Mouse (Mus musculus) hindbrain, embryonic 11.5 days (tissue): ENCODE results near the gene Napb. TPM values are rescaled to one million over a fixed set of nuclear protein-coding genes. Genes with fewer than 3 reads are reported as not detected.

Experiments
- ATAC-seq: fragments of 200-750 bp; cut with Nextera tagmentation; 2 replicates; pipeline ENCODE4 v1.8.0; 2017; ENCODE audit warnings: mild to moderate bottlenecking, moderate TSS enrichment, moderate library complexity; ENCODE audit not compliant: low FRiP score
- DNase-seq: peaks from one replicate; pipeline ENCODE4 v3.0.0-alpha.2; 2015; ENCODE audit warnings: low spot score
- H3K27ac ChIP-seq: fragments of 300-500 bp; sonication (generic); 2 replicates; pipeline ENCODE4 v1.5.1; 2014; ENCODE audit warnings: mild to moderate bottlenecking, low read depth, low read length
- H3K27me3 ChIP-seq: fragments of 300-500 bp; sonication (generic); 2 replicates; pipeline ENCODE4 v1.6.1; 2014; ENCODE audit warnings: mild to moderate bottlenecking, low read length, moderate library complexity, mixed read lengths; ENCODE audit not compliant: control insufficient read depth, insufficient read depth
- H3K36me3 ChIP-seq: fragments of 300-500 bp; sonication (generic); 2 replicates; pipeline ENCODE4 v1.6.1; 2014; ENCODE audit warnings: mild to moderate bottlenecking, low read length, moderate library complexity, mixed read lengths; ENCODE audit not compliant: control insufficient read depth, insufficient read depth
- H3K4me1 ChIP-seq: fragments of 300-500 bp; sonication (generic); replicated peaks from 2 replicates; pipeline ENCODE4 v1.6.1; 2014; ENCODE audit warnings: low read length, mixed read lengths; ENCODE audit not compliant: control insufficient read depth, insufficient read depth
- H3K4me2 ChIP-seq: fragments of 300-500 bp; sonication (generic); replicated peaks from 2 replicates; pipeline ENCODE4 v1.6.1; 2014; ENCODE audit warnings: mild to moderate bottlenecking, low read depth, low read length
- H3K4me3 ChIP-seq: fragments of 300-500 bp; sonication (generic); 2 replicates; pipeline ENCODE4 v1.5.1; 2014; ENCODE audit warnings: low read depth, low read length
- H3K9ac ChIP-seq: fragments of 300-500 bp; sonication (generic); 2 replicates; pipeline ENCODE4 v1.6.1; 2014; ENCODE audit warnings: low read depth, low read length
- H3K9me3 ChIP-seq: fragments of 300-500 bp; sonication (generic); 2 replicates; pipeline ENCODE4 v1.6.1; 2016; ENCODE audit warnings: low read length; ENCODE audit not compliant: control insufficient read depth
- WGBS: fragments of 180-500 bp; shearing (Covaris S2); extraction: QIAGEN DNeasy Blood & Tissue Kit; methylation state at CpG from one replicate; pipeline ENCODE4 v1.1.7; 2014; 5-methylcytosine and 5-hydroxymethylcytosine counted together
- polyA plus RNA-seq: library from polyadenylated mRNA; unstranded; fragments of >200 nt; fragmentation: Nextera tagmentation; extraction: Ambion mirVana; gene quantifications from 2 replicates; pipeline ENCODE4 v1.2.1, GENCODE M21; 2014

The Napb gene
- polyA plus RNA-seq, 1 experiment from 2014 or later, result 25.8 TPM

- no peaks in the 10 kb centered on the region for H3K27me3 ChIP-seq
- no peak overlapping the region for H3K27ac ChIP-seq
- H3K4me2 ChIP-seq, result no peak overlapping the region
- WGBS, result 96% methylated on average over 5 of the region's 5 CpGs
- no peaks in the 10 kb centered on the region for H3K9me3 ChIP-seq
- ATAC-seq, result no peak
- H3K4me1 ChIP-seq, result no peaks in the 10 kb centered on the region
- no peak overlapping the region for H3K4me3 ChIP-seq
- H3K36me3 ChIP-seq, result 0 out of 2 replicates have a peak, but pooled peaks cover 3% of the 10 kb centered on the region
- H3K9ac ChIP-seq, result no peak overlapping the region
- no peak for DNase-seq
These were observed 41.5 kb downstream of the Napb start for GRCm38 (mm10) chr2:148690781-148691180.

DNA sequence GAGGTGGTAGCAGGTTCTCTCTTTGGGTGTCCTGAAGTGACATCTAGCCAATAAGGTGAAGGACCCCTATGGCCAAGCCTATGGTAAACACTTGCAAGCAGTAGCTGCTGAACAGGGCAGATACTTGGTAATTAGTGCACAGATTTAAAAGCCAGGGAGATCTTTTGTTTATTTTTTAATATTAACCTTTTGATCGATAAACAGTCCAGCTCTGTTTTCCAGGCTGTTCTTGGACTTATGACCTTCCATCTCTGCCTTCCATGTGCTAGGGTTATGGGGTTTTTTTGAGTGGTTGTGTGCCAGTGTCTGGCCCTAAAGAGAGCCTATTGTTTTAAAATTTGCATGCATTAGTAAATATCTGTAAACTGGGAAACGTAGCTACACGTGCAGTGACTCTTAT is 42.0 kb downstream of the Napb start:
- H3K4me2 ChIP-seq, result no peak overlapping the region
- H3K4me1 ChIP-seq, result no peaks in the 10 kb centered on the region
- H3K4me3 ChIP-seq, result no peak overlapping the region
- DNase-seq (no peak), ATAC-seq (no peak)
- H3K27ac ChIP-seq, result no peak overlapping the region
- 90% methylated on average over 3 of the region's 3 CpGs for WGBS
- no peak overlapping the region for H3K9ac ChIP-seq
- H3K27me3 ChIP-seq, result no peaks in the 10 kb centered on the region
- H3K36me3 ChIP-seq, result 0 out of 2 replicates have a peak, but pooled peaks cover 3% of the 10 kb centered on the region
- no peaks in the 10 kb centered on the region for H3K9me3 ChIP-seq

DNA sequence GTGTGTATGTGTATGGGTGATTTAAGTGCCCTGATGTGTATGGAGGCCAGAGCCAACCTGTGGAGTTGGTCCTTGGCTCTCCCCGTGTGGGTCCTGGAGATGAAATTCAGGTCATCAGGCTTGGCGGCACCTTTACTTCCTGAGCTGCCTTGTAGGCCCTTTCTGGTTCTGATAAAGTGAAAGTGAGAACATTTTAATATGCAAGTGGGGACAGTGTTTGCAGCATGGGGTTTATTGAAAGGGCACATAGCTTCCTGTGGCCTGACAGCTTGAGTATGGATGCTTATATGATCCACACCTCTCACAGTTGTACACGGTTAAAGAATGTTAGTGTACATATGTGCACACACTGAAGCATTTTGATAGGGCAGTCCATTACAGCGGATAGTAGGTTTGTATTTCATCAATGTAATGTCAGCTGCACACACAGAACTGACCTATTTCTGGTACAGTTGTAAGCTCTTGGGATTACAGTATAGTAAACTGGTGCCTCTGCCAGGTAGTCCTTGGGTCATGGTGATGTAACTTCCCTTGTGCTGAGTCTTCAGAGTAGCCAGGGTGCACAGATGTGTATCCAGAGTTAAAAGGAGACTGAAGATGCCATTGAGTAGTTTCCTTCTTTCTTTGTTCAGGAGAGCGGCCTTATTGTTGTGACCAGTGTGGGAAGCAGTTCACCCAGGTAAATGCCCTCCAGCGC is 42.7 kb downstream of the Napb start:
- DNase-seq (no peak), ATAC-seq (no peak)
- Histone ChIP-seq H3K4me1 (no peaks in the 10 kb centered on the region), H3K36me3 (peaks cover 5% of the 10 kb centered on the region; the same call in 1 of the 2 replicates), H3K9me3 (no peaks in the 10 kb centered on the region), H3K4me2 (no peak overlapping the region), H3K27me3 (no peaks in the 10 kb centered on the region), H3K27ac (no peak overlapping the region), H3K4me3 (no peak overlapping the region), H3K9ac (no peak overlapping the region)
- WGBS, result 97% methylated on average over 6 of the region's 6 CpGs

DNA sequence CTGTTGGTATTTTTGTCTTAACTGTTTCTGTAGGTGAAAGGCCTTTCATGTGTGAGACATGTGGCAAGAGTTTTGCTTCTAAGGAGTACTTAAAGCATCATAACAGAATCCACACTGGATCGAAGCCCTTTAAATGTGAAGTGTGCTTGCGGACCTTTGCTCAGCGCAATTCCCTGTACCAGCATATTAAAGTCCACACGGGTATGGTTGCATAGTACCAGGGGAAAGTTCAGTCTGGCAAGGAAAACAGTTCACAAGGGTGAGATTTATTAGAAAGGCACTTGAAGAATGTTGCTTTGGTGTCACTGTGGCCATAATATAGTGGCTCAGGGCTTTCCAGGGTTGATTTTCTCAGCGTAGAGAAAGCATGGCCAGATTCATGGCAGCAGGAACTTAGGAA is 44.3 kb downstream of the Napb start:
- Histone ChIP-seq H3K4me1 (no peaks in the 10 kb centered on the region), H3K9me3 (no peaks in the 10 kb centered on the region), H3K9ac (no peak overlapping the region), H3K4me3 (no peak overlapping the region), H3K36me3 (peaks cover 6% of the 10 kb centered on the region; the same call in 1 of the 2 replicates), H3K27me3 (no peaks in the 10 kb centered on the region), H3K27ac (no peak overlapping the region), H3K4me2 (no peak overlapping the region)
- WGBS, result 95% methylated on average over 5 of the region's 5 CpGs
- ATAC-seq (no peak), DNase-seq (no peak)

DNA sequence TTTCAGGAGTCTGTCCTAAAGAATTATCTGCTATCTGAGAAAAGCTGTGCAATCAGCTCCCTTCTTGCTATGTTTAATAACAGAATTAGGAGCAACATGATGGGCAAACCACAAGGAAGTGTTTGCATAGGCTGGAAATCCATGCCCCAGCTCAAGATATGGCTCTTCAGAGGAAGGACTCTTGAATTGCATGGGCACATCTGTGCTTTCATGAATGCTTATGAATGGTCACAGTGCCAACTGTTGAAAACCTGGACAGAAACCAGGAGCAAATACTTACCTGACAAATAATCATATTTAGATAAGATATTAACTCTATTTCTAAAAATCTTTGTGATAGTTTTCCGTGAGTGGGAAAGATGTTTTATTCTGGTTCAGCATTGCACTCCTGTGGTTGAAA is 45.4 kb downstream of the Napb start:
- 91% methylated on average over 1 of the region's 1 CpGs for whole genome bisulfite sequencing
- no peak overlapping the region for H3K4me3 ChIP-seq
- no peaks in the 10 kb centered on the region for H3K27me3 ChIP-seq
- H3K4me2 ChIP-seq, result no peak overlapping the region
- H3K4me1 ChIP-seq, result 0 out of 2 replicates have a peak, but pooled peaks cover under 1% of the 10 kb centered on the region
- no peak for ATAC-seq
- DNase-seq, result no peak
- H3K9me3 ChIP-seq, result no peaks in the 10 kb centered on the region
- H3K27ac ChIP-seq, result no peak overlapping the region
- H3K9ac ChIP-seq, result no peak overlapping the region
- H3K36me3 ChIP-seq, result peaks cover 6% of the 10 kb centered on the region; the same call in 1 of the 2 replicates

GRCm38 (mm10) chr2:148685709-148686108 is 46.6 kb downstream of the Napb start:
- H3K4me3 ChIP-seq, result no peak overlapping the region
- ATAC-seq (no peak), DNase-seq (no peak)
- no peak overlapping the region for H3K9ac ChIP-seq
- H3K36me3 ChIP-seq, result peaks cover 4% of the 10 kb centered on the region; the same call in 1 of the 2 replicates
- H3K9me3 ChIP-seq, result no peaks in the 10 kb centered on the region
- H3K4me2 ChIP-seq, result no peak overlapping the region
- WGBS, result 91% methylated on average over 3 of the region's 3 CpGs
- H3K27me3 ChIP-seq, result no peaks in the 10 kb centered on the region
- H3K27ac ChIP-seq, result no peak overlapping the region
- 0 out of 2 replicates have a peak, but pooled peaks cover 4% of the 10 kb centered on the region for H3K4me1 ChIP-seq

- 0 out of 2 replicates have a peak, but pooled peaks cover 4% of the 10 kb centered on the region for H3K4me1 ChIP-seq
- ATAC-seq (no peak), DNase-seq (no peak)
- WGBS, result 100% methylated on average over 2 of the region's 2 CpGs
- H3K9me3 ChIP-seq, result no peaks in the 10 kb centered on the region
- H3K9ac ChIP-seq, result no peak overlapping the region
- peaks cover 3% of the 10 kb centered on the region; the same call in 1 of the 2 replicates for H3K36me3 ChIP-seq
- no peak overlapping the region for H3K4me2 ChIP-seq
- no peak overlapping the region for H3K27ac ChIP-seq
- no peak overlapping the region for H3K4me3 ChIP-seq
- H3K27me3 ChIP-seq, result no peaks in the 10 kb centered on the region
These were observed 47.3 kb downstream of the Napb start for GRCm38 (mm10) chr2:148684972-148685371.

GRCm38 (mm10) chr2:148683031-148683430 is 49.2 kb downstream of the Napb start:
- peaks cover 3% of the 10 kb centered on the region; the same call in 1 of the 2 replicates for H3K36me3 ChIP-seq
- no peak overlapping the region for H3K4me2 ChIP-seq
- ATAC-seq (no peak), DNase-seq (no peak)
- H3K9me3 ChIP-seq, result no peaks in the 10 kb centered on the region
- 93% methylated on average over 1 of the region's 1 CpGs for WGBS
- 0 out of 2 replicates have a peak, but pooled peaks cover 4% of the 10 kb centered on the region for H3K4me1 ChIP-seq
- H3K27me3 ChIP-seq, result no peaks in the 10 kb centered on the region
- no peak overlapping the region for H3K27ac ChIP-seq
- H3K4me3 ChIP-seq, result no peak overlapping the region
- H3K9ac ChIP-seq, result no peak overlapping the region

DNA sequence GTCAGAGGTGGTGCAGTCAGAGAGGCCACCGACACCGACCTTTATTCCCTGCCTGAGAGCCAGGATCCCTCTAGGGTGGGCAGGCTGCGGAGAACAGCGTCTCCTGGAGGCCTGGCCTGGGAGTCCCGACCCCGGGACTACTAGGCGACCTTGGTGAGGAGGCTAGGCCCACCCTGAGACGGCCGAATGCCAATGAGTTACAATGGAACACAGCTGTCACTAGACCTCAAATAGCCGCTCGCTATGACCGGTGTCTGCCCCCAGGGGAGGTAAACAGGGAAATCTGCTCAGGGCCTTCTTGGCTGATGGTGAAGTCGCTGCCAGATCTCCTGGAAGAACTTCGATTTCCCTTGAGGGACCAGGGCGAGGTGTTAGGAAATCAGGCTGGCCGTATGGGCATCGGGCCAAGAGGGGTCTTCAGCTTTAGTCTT is 50.8 kb downstream of the Napb start:
- 0 out of 2 replicates have a peak, but pooled peaks cover 4% of the 10 kb centered on the region for H3K4me1 ChIP-seq
- peak; percentile 66 for DNase-seq
- H3K36me3 ChIP-seq, result peaks cover 3% of the 10 kb centered on the region; the same call in 1 of the 2 replicates
- no peaks in the 10 kb centered on the region for H3K27me3 ChIP-seq
- peak overlapping the region; percentile 79 for H3K4me3 ChIP-seq
- no peaks in the 10 kb centered on the region for H3K9me3 ChIP-seq
- H3K27ac ChIP-seq, result peak overlapping the region; percentile 70
- peak; percentile 69 for ATAC-seq
- H3K4me2 ChIP-seq, result peak overlapping the region; percentile 73
- WGBS, result 11% methylated on average over 17 of the region's 17 CpGs
- H3K9ac ChIP-seq, result peak overlapping the region; percentile 74
